In genomic region chr8:124664414-124664813, GRCm38 (mm10) we compare ENCODE assay signal across 16 mouse cellular contexts. TPM values are rescaled to one million over a fixed set of nuclear protein-coding genes. Genes with fewer than 3 reads are reported as not detected.
DNase-seq lines count a peak whose midpoint lies in the region; ATAC-seq and TF ChIP-seq lines count a peak whose summit lies in the region.
"Had no signal": no experiment of that assay in that cellular context is flagged by ENCODE, and none has a peak within 500 bp of the region (broad histone marks: within the 10 kb centered on the region; RNA-seq: fewer than 3 reads in every experiment).

No protein-coding gene starts in this region.

- ATAC-seq in embryonic facial prominence, embryonic 15.5 days (ENCODE audit: insufficient number of reproducible peaks, low FRiP score, low TSS enrichment, low read depth), result no peak
- no peak for ATAC-seq in heart, embryonic 16.5 days (replicated peaks; ENCODE audit: extremely low read depth, insufficient read depth, low FRiP score)
- ATAC-seq in kidney, embryonic 15.5 days (replicated peaks; ENCODE audit: low FRiP score), result no peak
- ATAC-seq in intestine, embryonic 16.5 days, result no peak
- ATAC-seq in liver, postnatal 0 days, result no peak
- ATAC-seq: CD4-positive, CD25-positive, alpha-beta regulatory T cell, adult 4 months had no signal

- no peaks in the 10 kb centered on the region for H3K27me3 ChIP-seq in embryonic facial prominence, embryonic 15.5 days
- H3K27me3 ChIP-seq in embryonic facial prominence, embryonic 10.5 days (replicated peaks; ENCODE audit: low read depth, poor library complexity, severe bottlenecking), result no peaks in the 10 kb centered on the region
- no peaks in the 10 kb centered on the region for H3K27me3 ChIP-seq in heart, embryonic 16.5 days (ENCODE audit: control insufficient read depth, insufficient read depth, low read length)
- H3K27me3 ChIP-seq in kidney, embryonic 15.5 days, result no peaks in the 10 kb centered on the region
- H3K27me3 ChIP-seq in intestine, embryonic 16.5 days (replicated peaks; ENCODE audit: control insufficient read depth, insufficient read depth, low read length), result no peaks in the 10 kb centered on the region
- no peaks in the 10 kb centered on the region for H3K27me3 ChIP-seq in liver, postnatal 0 days (ENCODE audit: insufficient read depth, low read length)
- H3K27me3 ChIP-seq: forebrain, embryonic 13.5 days had no signal

- 73% methylated on average over 3 of the region's 3 CpGs for WGBS in embryonic facial prominence, embryonic 15.5 days
- 78% methylated on average over 3 of the region's 3 CpGs for whole genome bisulfite sequencing in embryonic facial prominence, embryonic 10.5 days
- 49% methylated on average over 3 of the region's 3 CpGs for WGBS in heart, embryonic 16.5 days
- WGBS in kidney, embryonic 15.5 days, result 78% methylated on average over 3 of the region's 3 CpGs
- WGBS in intestine, embryonic 16.5 days, result 54% methylated on average over 3 of the region's 3 CpGs
- 81% methylated on average over 3 of the region's 3 CpGs for WGBS in liver, postnatal 0 days (ENCODE audit: insufficient replicate concordance)

- intact Hi-C loops in heart, postnatal 10 days (cut with DNase I), result no loop called here

- TF ChIP-seq CTCF in liver, postnatal 0 days (IDR thresholded peaks at IDR 0.05; ENCODE audit: low read depth), result no peak

- no peak overlapping the region for H3K4me2 ChIP-seq in embryonic facial prominence, embryonic 15.5 days (replicated peaks)
- H3K4me2 ChIP-seq in heart, embryonic 16.5 days (ENCODE audit: low read depth, low read length), result peak overlapping the region; percentile 5; the same call in 1 of the 2 replicates
- H3K4me2 ChIP-seq in kidney, embryonic 15.5 days, result no peak overlapping the region
- H3K4me2 ChIP-seq in intestine, embryonic 16.5 days (ENCODE audit: low read depth, low read length), result no peak overlapping the region
- no peak overlapping the region for H3K4me2 ChIP-seq in liver, postnatal 0 days (ENCODE audit: low read depth, low read length)

- no peaks in the 10 kb centered on the region for H3K36me3 ChIP-seq in embryonic facial prominence, embryonic 15.5 days
- peaks cover 6% of the 10 kb centered on the region; the same call in 1 of the 2 replicates for H3K36me3 ChIP-seq in embryonic facial prominence, embryonic 10.5 days (replicated peaks)
- no peaks in the 10 kb centered on the region for H3K36me3 ChIP-seq in heart, embryonic 16.5 days (ENCODE audit: control insufficient read depth, insufficient read depth)
- H3K36me3 ChIP-seq in kidney, embryonic 15.5 days, result no peaks in the 10 kb centered on the region
- H3K36me3 ChIP-seq in intestine, embryonic 16.5 days (ENCODE audit: control insufficient read depth, insufficient read depth, low read length), result no peaks in the 10 kb centered on the region
- H3K36me3 ChIP-seq in liver, postnatal 0 days (replicated peaks; ENCODE audit: insufficient read depth, low read length), result no peaks in the 10 kb centered on the region

- no peak overlapping the region for H3K9ac ChIP-seq in embryonic facial prominence, embryonic 15.5 days
- H3K9ac ChIP-seq in heart, embryonic 16.5 days (ENCODE audit: low read length), result no peak overlapping the region
- no peak overlapping the region for H3K9ac ChIP-seq in kidney, embryonic 15.5 days
- no peak overlapping the region for H3K9ac ChIP-seq in intestine, embryonic 16.5 days (ENCODE audit: low read depth, low read length)
- H3K9ac ChIP-seq in liver, postnatal 0 days (replicated peaks), result no peak overlapping the region
- H3K9ac ChIP-seq: liver, embryonic 14.5 days had no signal

- H3K27ac ChIP-seq in embryonic facial prominence, embryonic 15.5 days (replicated peaks), result 0 out of 2 replicates have a peak overlapping the region, but pooled peaks have one; percentile 92
- no peak overlapping the region for H3K27ac ChIP-seq in embryonic facial prominence, embryonic 10.5 days (replicated peaks)
- H3K27ac ChIP-seq in heart, embryonic 16.5 days (ENCODE audit: low read length), result peak overlapping the region; percentile 95
- peak overlapping the region; percentile 92; the same call in 1 of the 2 replicates for H3K27ac ChIP-seq in kidney, embryonic 15.5 days
- peak overlapping the region; percentile 92 for H3K27ac ChIP-seq in intestine, embryonic 16.5 days (ENCODE audit: low read length)
- H3K27ac ChIP-seq in liver, postnatal 0 days (ENCODE audit: low read depth), result no peak overlapping the region
- H3K27ac ChIP-seq: liver, embryonic 14.5 days had no signal

- TF ChIP-seq EP300 in liver, postnatal 0 days (IDR thresholded peaks at IDR 0.05; ENCODE audit: low read depth), result no peak

- H3K4me3 ChIP-seq in embryonic facial prominence, embryonic 15.5 days (replicated peaks), result no peak overlapping the region
- no peak overlapping the region for H3K4me3 ChIP-seq in embryonic facial prominence, embryonic 10.5 days
- no peak overlapping the region for H3K4me3 ChIP-seq in heart, embryonic 16.5 days (ENCODE audit: low read length)
- no peak overlapping the region for H3K4me3 ChIP-seq in kidney, embryonic 15.5 days (replicated peaks)
- H3K4me3 ChIP-seq in intestine, embryonic 16.5 days (ENCODE audit: low read length), result no peak overlapping the region
- H3K4me3 ChIP-seq in liver, postnatal 0 days (ENCODE audit: low read depth, low read length), result no peak overlapping the region

- H3K4me1 ChIP-seq in embryonic facial prominence, embryonic 15.5 days, result peaks cover 34% of the 10 kb centered on the region
- H3K4me1 ChIP-seq in embryonic facial prominence, embryonic 10.5 days, result peaks cover 36% of the 10 kb centered on the region
- peaks cover 31% of the 10 kb centered on the region for H3K4me1 ChIP-seq in heart, embryonic 16.5 days (ENCODE audit: control insufficient read depth, insufficient read depth, low read length)
- peaks cover 37% of the 10 kb centered on the region for H3K4me1 ChIP-seq in kidney, embryonic 15.5 days
- H3K4me1 ChIP-seq in intestine, embryonic 16.5 days (ENCODE audit: control insufficient read depth, insufficient read depth, low read length), result peaks cover 23% of the 10 kb centered on the region
- peaks cover 28% of the 10 kb centered on the region for H3K4me1 ChIP-seq in liver, postnatal 0 days (ENCODE audit: insufficient read depth)

- DNase-seq in embryonic facial prominence, embryonic 10.5 days (ENCODE audit: low spot score), result no peak
- DNase-seq in heart, postnatal 10 days, result no peak
- DNase-seq in kidney, postnatal 10 days, result no peak
- DNase-seq in liver, postnatal 0 days, result no peak
- DNase-seq: cerebellum, adult 9-10 months; lung, postnatal 10 days; thymus, adult 2 months had no signal

- no peaks in the 10 kb centered on the region for H3K9me3 ChIP-seq in embryonic facial prominence, embryonic 15.5 days (replicated peaks)
- H3K9me3 ChIP-seq in embryonic facial prominence, embryonic 10.5 days, result no peaks in the 10 kb centered on the region
- H3K9me3 ChIP-seq in heart, embryonic 16.5 days (replicated peaks; ENCODE audit: control insufficient read depth, low read length), result no peaks in the 10 kb centered on the region
- H3K9me3 ChIP-seq in kidney, embryonic 15.5 days (replicated peaks), result no peaks in the 10 kb centered on the region
- no peaks in the 10 kb centered on the region for H3K9me3 ChIP-seq in intestine, embryonic 16.5 days (ENCODE audit: control insufficient read depth, low read length)
- no peaks in the 10 kb centered on the region for H3K9me3 ChIP-seq in liver, postnatal 0 days (ENCODE audit: low read length)
- H3K9me3 ChIP-seq: forebrain, embryonic 13.5 days; G1E; megakaryocyte, embryonic 14.5 days had no signal

RNA-seq across cellular contexts. Expression of gene 2310022B05Rik, which starts 1.2 kb away (rescaled TPM):
- polyA plus RNA-seq in embryonic facial prominence, embryonic 15.5 days (2015; fragmentation: Nextera tagmentation; extraction: Ambion mirVana), result 37.3 and 38.6 TPM in 2 replicates
- polyA plus RNA-seq in embryonic facial prominence, embryonic 10.5 days (2016; fragmentation: Nextera tagmentation; extraction: Ambion mirVana), result 24.2 and 24.4 TPM in 2 replicates
- polyA plus RNA-seq in heart, embryonic 16.5 days (2015; fragmentation: Nextera tagmentation; extraction: Ambion mirVana), result 39.3 and 47.7 TPM in 2 replicates
- total RNA-seq in heart, postnatal 10 days (2021), result 100 to 1,000 TPM; 144 to 160 TPM
- polyA plus RNA-seq in kidney, embryonic 15.5 days (2015; fragmentation: Nextera tagmentation; extraction: Ambion mirVana), result 28.4 and 32.3 TPM in 2 replicates
- polyA plus RNA-seq in intestine, embryonic 16.5 days (2015; fragmentation: Nextera tagmentation; extraction: Ambion mirVana), result 17.0 and 20.8 TPM in 2 replicates
- 4.1 and 4.2 TPM in 2 replicates for polyA plus RNA-seq in liver, postnatal 0 days (2015; fragmentation: Nextera tagmentation; extraction: Ambion mirVana)

RNA-seq across cellular contexts. Expression of gene Ttc13, which starts 57.4 kb away (rescaled TPM):
- polyA plus RNA-seq in embryonic facial prominence, embryonic 15.5 days (2015; fragmentation: Nextera tagmentation; extraction: Ambion mirVana), result 39.7 and 41.2 TPM in 2 replicates
- 47.0 and 48.7 TPM in 2 replicates for polyA plus RNA-seq in embryonic facial prominence, embryonic 10.5 days (2016; fragmentation: Nextera tagmentation; extraction: Ambion mirVana)
- polyA plus RNA-seq in heart, embryonic 16.5 days (2015; fragmentation: Nextera tagmentation; extraction: Ambion mirVana), result 27.5 and 28.2 TPM in 2 replicates
- 10 to 100 TPM; 21.2 to 21.6 TPM for total RNA-seq in heart, postnatal 10 days (2021)
- 46.7 and 47.0 TPM in 2 replicates for polyA plus RNA-seq in kidney, embryonic 15.5 days (2015; fragmentation: Nextera tagmentation; extraction: Ambion mirVana)
- polyA plus RNA-seq in intestine, embryonic 16.5 days (2015; fragmentation: Nextera tagmentation; extraction: Ambion mirVana), result 34.7 and 35.0 TPM in 2 replicates
- 11.5 and 14.0 TPM in 2 replicates for polyA plus RNA-seq in liver, postnatal 0 days (2015; fragmentation: Nextera tagmentation; extraction: Ambion mirVana)

RNA-seq across cellular contexts. Expression of gene Arv1, which starts 57.5 kb away (rescaled TPM):
- 19.4 and 21.6 TPM in 2 replicates for polyA plus RNA-seq in embryonic facial prominence, embryonic 15.5 days (2015; fragmentation: Nextera tagmentation; extraction: Ambion mirVana)
- 31.5 and 33.5 TPM in 2 replicates for polyA plus RNA-seq in embryonic facial prominence, embryonic 10.5 days (2016; fragmentation: Nextera tagmentation; extraction: Ambion mirVana)
- 15.8 and 16.0 TPM in 2 replicates for polyA plus RNA-seq in heart, embryonic 16.5 days (2015; fragmentation: Nextera tagmentation; extraction: Ambion mirVana)
- 1 to 10 TPM; 5.2 to 5.7 TPM for total RNA-seq in heart, postnatal 10 days (2021)
- polyA plus RNA-seq in kidney, embryonic 15.5 days (2015; fragmentation: Nextera tagmentation; extraction: Ambion mirVana), result 25.2 and 28.1 TPM in 2 replicates
- 15.2 and 17.1 TPM in 2 replicates for polyA plus RNA-seq in intestine, embryonic 16.5 days (2015; fragmentation: Nextera tagmentation; extraction: Ambion mirVana)
- polyA plus RNA-seq in liver, postnatal 0 days (2015; fragmentation: Nextera tagmentation; extraction: Ambion mirVana), result 4.5 and 5.2 TPM in 2 replicates

Comparison
In these comparisons a context has a peak if more than half of its experiments do, and no peak if none do; other contexts are left out.
1. H3K27ac ChIP-seq: peak in embryonic facial prominence, embryonic 15.5 days (single experiment), heart, embryonic 16.5 days (single experiment), kidney, embryonic 15.5 days (single experiment) and intestine, embryonic 16.5 days (single experiment); none in embryonic facial prominence, embryonic 10.5 days (single experiment) and liver, postnatal 0 days (single experiment).